Comparison of ENCODE assay signal across 8 mouse cellular contexts in genomic region chr11:81153161-81153840, GRCm38 (mm10).
DNase-seq lines count a peak whose midpoint lies in the region; ATAC-seq lines count a peak whose summit lies in the region.

No protein-coding gene starts in this region.

- peak overlapping the region; percentile 51 for H3K4me3 ChIP-seq in embryonic facial prominence, embryonic 14.5 days (ENCODE audit: low read depth, low read length)
- H3K4me3 ChIP-seq in midbrain, embryonic 15.5 days = peak overlapping the region; percentile 71

- peak; percentile 53 for DNase-seq in Muller cell, postnatal 12 days (ENCODE audit: inconsistent ontology term)
- DNase-seq in adrenal gland, postnatal 36 days = peak; percentile 30 to 43
- peak; percentile 70 for DNase-seq in embryonic facial prominence, embryonic 14.5 days (ENCODE audit: low spot score)
- peak; percentile 15 for DNase-seq in heart, postnatal 4 days
- DNase-seq in left cerebral cortex, adult 18-20 months (ENCODE audit: low spot score in 2 of 2) = peak; percentile 63 to 84
- peak; percentile 9 for DNase-seq in urinary bladder, postnatal 25 days (ENCODE audit: low spot score)

- H3K9ac ChIP-seq in embryonic facial prominence, embryonic 14.5 days (ENCODE audit: low read depth, low read length) = peak overlapping the region; percentile 42; the same call in 1 of the 2 replicates
- H3K9ac ChIP-seq in midbrain, embryonic 15.5 days = peak overlapping the region; percentile 67

- H3K36me3 ChIP-seq in embryonic facial prominence, embryonic 14.5 days (ENCODE audit: control insufficient read depth, insufficient read depth, low read length) = no peaks in the 10 kb centered on the region
- no peaks in the 10 kb centered on the region for H3K36me3 ChIP-seq in midbrain, embryonic 15.5 days (replicated peaks)

- peaks cover 15% of the 10 kb centered on the region; the same call in 1 of the 2 replicates for H3K4me1 ChIP-seq in embryonic facial prominence, embryonic 14.5 days (ENCODE audit: control insufficient read depth, insufficient read depth, low read length)
- H3K4me1 ChIP-seq in midbrain, embryonic 15.5 days = peaks cover 31% of the 10 kb centered on the region

- H3K27me3 ChIP-seq in embryonic facial prominence, embryonic 14.5 days (replicated peaks; ENCODE audit: control insufficient read depth, insufficient read depth, low read length) = peaks cover 73% of the 10 kb centered on the region
- peaks cover 13% of the 10 kb centered on the region for H3K27me3 ChIP-seq in midbrain, embryonic 15.5 days (replicated peaks)

- peak; percentile 85 for ATAC-seq in embryonic facial prominence, embryonic 14.5 days (ENCODE audit: low read depth)
- peak; percentile 88 for ATAC-seq in midbrain, embryonic 15.5 days (replicated peaks)
- no peak for ATAC-seq in monocyte, adult 5-6 weeks (replicated peaks; ENCODE audit: insufficient number of reproducible peaks, low FRiP score, low TSS enrichment, poor library complexity, severe bottlenecking)

- under 1% methylated on average over 41 of the region's 57 CpGs for WGBS in embryonic facial prominence, embryonic 14.5 days
- WGBS in midbrain, embryonic 15.5 days = under 1% methylated on average over 57 of the region's 57 CpGs

- peak overlapping the region; percentile 95 for H3K4me2 ChIP-seq in embryonic facial prominence, embryonic 14.5 days (ENCODE audit: low read depth, low read length)
- H3K4me2 ChIP-seq in midbrain, embryonic 15.5 days = peak overlapping the region; percentile 95

- H3K27ac ChIP-seq in embryonic facial prominence, embryonic 14.5 days (replicated peaks; ENCODE audit: low read depth, low read length) = no peak overlapping the region
- peak overlapping the region; percentile 75 for H3K27ac ChIP-seq in midbrain, embryonic 15.5 days

- no peaks in the 10 kb centered on the region for H3K9me3 ChIP-seq in embryonic facial prominence, embryonic 14.5 days (ENCODE audit: control insufficient read depth, low read length)
- H3K9me3 ChIP-seq in midbrain, embryonic 15.5 days = no peaks in the 10 kb centered on the region

Comparison
In these comparisons a context has a peak if more than half of its experiments do, and no peak if none do; other contexts are left out.
1. DNase-seq: peak in every context shown above with its lines; median percentile 74 in left cerebral cortex, adult 18-20 months; 70 in embryonic facial prominence, embryonic 14.5 days; 53 in Muller cell, postnatal 12 days; 36 in adrenal gland, postnatal 36 days; 15 in heart, postnatal 4 days; 9 in urinary bladder, postnatal 25 days.